Mouse (Mus musculus): ENCODE measurements around the gene Fam98a. TPM values are rescaled to one million over a fixed set of nuclear protein-coding genes. Genes with fewer than 3 reads are reported as not detected.
A peak's percentile ranks its signal among the peaks of the same experiment; 100 is the strongest.

Fam98a gene
- polyA plus RNA-seq (2016; fragmentation: Nextera tagmentation; extraction: Ambion mirVana), result 28.2 and 30.2 TPM in 2 replicates

GRCm38 (mm10) chr17:75551512-75552400 lies at the start of gene Fam98a:
Gene Fam98a (minus strand): TSS chr17:75551946.
- ATAC-seq (ENCODE audit: low FRiP score, low read depth), result peak; percentile 99
- Histone ChIP-seq H3K27ac (replicated peaks) (no peak within 1 kb of the TSS; the same call in 1 of the 2 replicates), H3K27me3 (no peaks in the 10 kb centered on the region)

DNA sequence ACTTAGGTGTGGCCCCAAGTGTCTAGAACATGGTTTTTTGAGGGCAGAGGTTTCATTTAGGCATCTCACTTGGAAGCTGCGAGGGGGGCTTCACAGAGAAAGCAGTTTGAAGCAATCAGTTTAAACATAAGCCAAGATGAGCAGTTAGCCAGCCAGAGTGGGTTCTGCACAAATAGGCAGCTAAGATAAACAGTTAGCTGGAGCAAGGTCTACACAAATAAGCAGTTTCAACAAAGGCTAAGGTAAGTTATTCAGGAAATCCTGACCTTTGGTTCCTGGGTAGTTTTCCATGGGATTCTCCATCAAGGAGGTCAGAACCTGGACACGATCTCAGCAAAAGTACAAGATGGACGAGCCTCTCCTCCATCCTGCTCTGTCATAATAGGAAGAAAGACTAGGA lies 46.9 kb upstream of the Fam98a start:
- H3K4me3 ChIP-seq, result no peak overlapping the region
- no peak overlapping the region for H3K27ac ChIP-seq (replicated peaks)
- H3K9ac ChIP-seq (replicated peaks), result no peak overlapping the region
- H3K9me3 ChIP-seq, result no peaks in the 10 kb centered on the region
- WGBS, result 84% methylated on average over 3 of the region's 3 CpGs
- no peaks in the 10 kb centered on the region; the same call in 1 of the 2 replicates for H3K4me1 ChIP-seq
- no peak overlapping the region for H3K4me2 ChIP-seq (replicated peaks)
- H3K36me3 ChIP-seq, result no peaks in the 10 kb centered on the region
- no peaks in the 10 kb centered on the region for H3K27me3 ChIP-seq
- ATAC-seq (ENCODE audit: low FRiP score, low read depth), result no peak

More at GRCm38 (mm10) chr17:75551512-75552400, at the start of gene Fam98a:
- H3K9ac ChIP-seq (replicated peaks), result peak within 1 kb of the TSS; percentile 75
- peak within 1 kb of the TSS; percentile 76 for H3K4me2 ChIP-seq (replicated peaks)
- WGBS, result under 1% methylated on average over 56 of the region's 56 CpGs
- peaks cover 7% of the 10 kb centered on the region; the same call in 1 of the 2 replicates for H3K4me1 ChIP-seq
- H3K9me3 ChIP-seq, result no peaks in the 10 kb centered on the region
- H3K4me3 ChIP-seq, result peak within 1 kb of the TSS; percentile 80
- H3K36me3 ChIP-seq, result peaks cover 13% of the 10 kb centered on the region

DNA sequence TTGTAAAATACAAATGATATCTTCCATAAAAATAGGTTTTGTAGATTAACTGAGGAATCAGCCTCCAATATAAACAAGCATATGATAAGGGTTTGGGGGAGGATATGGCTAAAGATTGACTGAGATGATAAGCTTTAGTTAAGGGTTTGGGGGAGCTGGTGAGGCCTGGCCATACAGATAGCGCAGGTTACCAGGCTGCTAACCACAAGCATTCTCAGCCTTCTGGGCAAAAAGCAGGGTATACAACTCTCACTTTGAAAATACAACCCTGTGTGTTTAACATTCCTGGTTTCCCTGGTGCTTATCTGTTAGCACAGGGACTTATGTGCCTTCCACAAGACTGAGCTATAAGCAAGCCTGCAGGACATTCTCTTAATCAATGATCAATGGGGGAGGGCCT lies 31.0 kb upstream of the Fam98a start:
- H3K4me2 ChIP-seq (replicated peaks), result no peak overlapping the region
- 96% methylated on average over 1 of the region's 1 CpGs for WGBS
- ATAC-seq (ENCODE audit: low FRiP score, low read depth), result no peak

DNA sequence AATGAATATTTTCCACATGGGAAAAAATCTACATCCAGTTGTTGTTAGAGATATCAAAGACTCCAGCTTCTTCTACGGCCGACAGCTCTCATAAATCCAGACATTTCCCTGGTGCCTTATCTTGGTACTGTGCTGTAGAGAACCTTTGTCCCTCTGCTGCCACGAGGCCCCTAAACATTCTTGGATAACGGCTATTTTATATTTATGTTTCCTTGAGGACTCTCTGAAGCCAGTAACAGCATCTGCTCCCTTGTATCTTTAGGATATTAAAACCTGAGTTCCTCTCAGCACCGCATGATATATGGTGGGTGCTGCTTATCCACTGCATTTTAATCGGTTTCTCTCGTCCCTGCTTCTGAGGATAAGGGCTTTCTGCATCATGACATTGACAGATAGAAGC lies 23.9 kb upstream of the Fam98a start:
- H3K9ac ChIP-seq (replicated peaks), result no peak overlapping the region
- WGBS, result 85% methylated on average over 7 of the region's 7 CpGs
- H3K9me3 ChIP-seq, result no peaks in the 10 kb centered on the region
- ATAC-seq (ENCODE audit: low FRiP score, low read depth), result no peak
- H3K4me3 ChIP-seq, result no peak overlapping the region
- H3K27ac ChIP-seq (replicated peaks), result no peak overlapping the region
- no peaks in the 10 kb centered on the region for H3K4me1 ChIP-seq
- no peak overlapping the region for H3K4me2 ChIP-seq (replicated peaks)
- H3K36me3 ChIP-seq, result no peaks in the 10 kb centered on the region
- H3K27me3 ChIP-seq, result no peaks in the 10 kb centered on the region

More for the DNA sequence above, 31.0 kb upstream of the Fam98a start:
- Histone ChIP-seq H3K9ac (replicated peaks) (no peak overlapping the region), H3K4me3 (no peak overlapping the region), H3K27me3 (no peaks in the 10 kb centered on the region), H3K27ac (replicated peaks) (no peak overlapping the region), H3K36me3 (no peaks in the 10 kb centered on the region), H3K9me3 (no peaks in the 10 kb centered on the region), H3K4me1 (no peaks in the 10 kb centered on the region)

DNA sequence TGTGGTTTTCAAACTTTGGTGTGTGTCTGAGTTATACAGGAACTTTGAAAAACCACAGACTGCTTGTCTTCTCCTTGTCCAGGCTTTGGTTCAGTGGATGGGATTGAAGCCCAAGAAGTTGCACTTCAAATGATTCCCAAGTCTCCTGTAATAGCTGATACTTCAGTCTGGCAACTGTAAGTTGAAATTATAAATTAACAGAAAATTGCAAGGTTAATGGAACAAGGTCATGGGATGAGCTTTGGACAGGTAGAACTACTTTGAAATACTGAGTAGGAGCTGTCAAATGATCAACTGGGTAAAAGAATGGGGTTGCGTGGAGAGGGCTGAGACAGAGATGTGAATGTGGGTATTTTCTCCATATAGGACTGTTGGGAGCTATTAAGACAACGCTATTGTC lies 6.3 kb upstream of the Fam98a start:
- 95% methylated on average over 2 of the region's 2 CpGs for WGBS
- Histone ChIP-seq H3K27ac (replicated peaks) (no peak overlapping the region), H3K9ac (replicated peaks) (no peak overlapping the region), H3K4me2 (replicated peaks) (no peak overlapping the region), H3K27me3 (no peaks in the 10 kb centered on the region), H3K4me1 (no peaks in the 10 kb centered on the region), H3K4me3 (no peak overlapping the region), H3K9me3 (no peaks in the 10 kb centered on the region), H3K36me3 (no peaks in the 10 kb centered on the region)
- no peak for ATAC-seq (ENCODE audit: low FRiP score, low read depth)

- Histone ChIP-seq H3K9ac (replicated peaks) (no peak overlapping the region), H3K27ac (replicated peaks) (no peak overlapping the region), H3K9me3 (no peaks in the 10 kb centered on the region), H3K27me3 (no peaks in the 10 kb centered on the region), H3K4me1 (no peaks in the 10 kb centered on the region), H3K4me2 (replicated peaks) (no peak overlapping the region), H3K4me3 (no peak overlapping the region), H3K36me3 (no peaks in the 10 kb centered on the region)
- ATAC-seq (ENCODE audit: low FRiP score, low read depth), result no peak
- WGBS, result 35% methylated on average over 3 of the region's 3 CpGs
Observed at GRCm38 (mm10) chr17:75557031-75557430, 5.3 kb upstream of the Fam98a start.

- H3K4me2 ChIP-seq (replicated peaks), result peak overlapping the region; percentile 76
- no peaks in the 10 kb centered on the region for H3K27me3 ChIP-seq
- WGBS, result 42% methylated on average over 11 of the region's 11 CpGs
- peak overlapping the region; percentile 80 for H3K4me3 ChIP-seq
- ATAC-seq (ENCODE audit: low FRiP score, low read depth), result peak; percentile 1; the same call in 1 of the 2 replicates
- no peaks in the 10 kb centered on the region for H3K9me3 ChIP-seq
- peaks cover 7% of the 10 kb centered on the region; the same call in 1 of the 2 replicates for H3K4me1 ChIP-seq
- H3K27ac ChIP-seq (replicated peaks), result no peak overlapping the region; the same call in 1 of the 2 replicates
- peaks cover 20% of the 10 kb centered on the region for H3K36me3 ChIP-seq
- H3K9ac ChIP-seq (replicated peaks), result peak overlapping the region; percentile 75
Observed at GRCm38 (mm10) chr17:75550771-75551413, 854 bp downstream of the Fam98a start.

- no peak overlapping the region for H3K4me3 ChIP-seq
- no peaks in the 10 kb centered on the region for H3K9me3 ChIP-seq
- H3K9ac ChIP-seq (replicated peaks), result no peak overlapping the region
- no peaks in the 10 kb centered on the region for H3K4me1 ChIP-seq
- no peak for ATAC-seq (ENCODE audit: low FRiP score, low read depth)
- 88% methylated on average over 7 of the region's 7 CpGs for WGBS
- no peak overlapping the region for H3K27ac ChIP-seq (replicated peaks)
- peaks cover 46% of the 10 kb centered on the region for H3K36me3 ChIP-seq
- no peaks in the 10 kb centered on the region for H3K27me3 ChIP-seq
- no peak overlapping the region for H3K4me2 ChIP-seq (replicated peaks)
Observed at GRCm38 (mm10) chr17:75544262-75544661, 7.5 kb downstream of the Fam98a start.

DNA sequence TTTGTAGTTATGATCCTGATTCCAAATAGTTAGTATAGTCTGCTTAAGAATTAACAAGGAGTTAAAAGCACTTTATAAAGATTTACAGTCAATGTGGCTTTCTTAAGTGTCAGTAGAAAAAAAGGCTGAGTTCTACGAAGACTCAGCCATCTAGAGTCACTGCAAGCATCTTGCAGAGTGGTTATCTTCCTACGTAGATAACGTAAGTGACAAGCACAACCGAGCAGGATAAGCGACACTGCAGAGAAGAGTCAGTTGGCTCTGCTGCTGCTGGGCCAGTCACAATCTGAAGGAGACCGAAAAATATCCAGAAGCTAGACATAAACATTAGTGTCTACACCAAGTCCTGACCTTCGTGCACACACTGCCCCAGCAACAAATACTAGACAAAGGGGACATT lies 8.3 kb downstream of the Fam98a start:
- 95% methylated on average over 7 of the region's 7 CpGs for WGBS
- Histone ChIP-seq H3K4me3 (no peak overlapping the region), H3K4me2 (replicated peaks) (no peak overlapping the region), H3K27ac (replicated peaks) (no peak overlapping the region), H3K9me3 (no peaks in the 10 kb centered on the region), H3K9ac (replicated peaks) (no peak overlapping the region), H3K4me1 (no peaks in the 10 kb centered on the region), H3K27me3 (no peaks in the 10 kb centered on the region), H3K36me3 (peaks cover 53% of the 10 kb centered on the region)
- ATAC-seq (ENCODE audit: low FRiP score, low read depth), result no peak

GRCm38 (mm10) chr17:75539841-75540240 lies 11.9 kb downstream of the Fam98a start:
- H3K36me3 ChIP-seq, result peaks cover 37% of the 10 kb centered on the region
- H3K27me3 ChIP-seq, result no peaks in the 10 kb centered on the region
- WGBS, result 93% methylated on average over 5 of the region's 5 CpGs
- no peak overlapping the region for H3K27ac ChIP-seq (replicated peaks)
- no peak overlapping the region for H3K4me3 ChIP-seq
- H3K9ac ChIP-seq (replicated peaks), result no peak overlapping the region
- H3K9me3 ChIP-seq, result no peaks in the 10 kb centered on the region
- H3K4me2 ChIP-seq (replicated peaks), result no peak overlapping the region
- ATAC-seq (ENCODE audit: low FRiP score, low read depth), result no peak
- H3K4me1 ChIP-seq, result no peaks in the 10 kb centered on the region

DNA sequence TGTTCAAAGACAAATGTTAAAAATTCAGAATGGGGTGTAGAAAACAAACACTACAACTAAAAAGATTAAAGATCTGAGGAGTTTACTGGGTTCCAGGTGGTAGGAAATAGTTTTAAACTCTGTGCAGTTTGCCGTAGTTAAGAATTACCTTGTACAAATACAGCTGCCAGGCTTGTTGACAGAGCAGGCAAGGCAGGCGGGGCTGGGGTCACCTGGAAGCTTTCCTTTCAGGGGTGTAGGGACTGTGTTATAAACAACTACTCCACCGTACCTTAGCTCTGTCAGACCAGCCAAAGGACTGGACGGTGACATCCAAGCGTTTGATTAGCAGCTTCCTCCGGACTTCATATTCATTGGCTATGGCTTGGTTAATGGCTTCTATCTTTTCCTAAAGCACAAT lies 12.6 kb downstream of the Fam98a start:
- Histone ChIP-seq H3K4me3 (no peak overlapping the region), H3K9ac (replicated peaks) (no peak overlapping the region), H3K36me3 (peaks cover 30% of the 10 kb centered on the region)

DNA sequence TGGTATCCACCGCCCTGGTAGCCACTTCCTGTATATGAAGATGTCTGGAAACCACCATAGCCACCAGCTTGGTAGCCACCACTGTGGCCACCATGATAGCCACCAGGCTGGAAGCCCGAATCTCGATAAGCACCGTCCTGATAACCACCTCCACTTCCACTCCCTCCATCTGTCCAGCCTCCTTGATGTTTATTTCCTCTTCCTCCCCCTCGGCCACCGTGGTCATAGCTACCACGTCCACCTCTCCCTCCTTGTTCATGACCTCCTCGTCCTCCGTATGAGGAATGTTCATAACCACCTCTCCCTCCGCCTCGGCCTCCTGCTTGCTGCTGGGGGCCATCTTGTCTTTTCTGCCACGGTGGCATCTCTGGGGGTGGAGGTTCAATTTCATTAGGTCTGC lies 13.3 kb downstream of the Fam98a start:
- Histone ChIP-seq H3K27ac (replicated peaks) (no peak overlapping the region), H3K4me1 (no peaks in the 10 kb centered on the region), H3K9ac (replicated peaks) (no peak overlapping the region), H3K27me3 (no peaks in the 10 kb centered on the region), H3K36me3 (peaks cover 30% of the 10 kb centered on the region), H3K4me3 (no peak overlapping the region), H3K4me2 (replicated peaks) (no peak overlapping the region), H3K9me3 (no peaks in the 10 kb centered on the region)
- WGBS, result 97% methylated on average over 12 of the region's 12 CpGs
- ATAC-seq (ENCODE audit: low FRiP score, low read depth), result no peak

More for the DNA sequence above, 12.6 kb downstream of the Fam98a start:
- 94% methylated on average over 6 of the region's 6 CpGs for WGBS
- Histone ChIP-seq H3K27ac (replicated peaks) (no peak overlapping the region), H3K9me3 (no peaks in the 10 kb centered on the region), H3K27me3 (no peaks in the 10 kb centered on the region), H3K4me1 (no peaks in the 10 kb centered on the region), H3K4me2 (replicated peaks) (no peak overlapping the region)
- ATAC-seq (ENCODE audit: low FRiP score, low read depth), result no peak
